Mouse (Mus musculus) stomach, embryonic 14.5 days (tissue): ENCODE measurements at regions not wholly inside any gene's neighbourhood (a gene's known extent, or its start where the extent isn't known, plus 50 kb on each side); places are given as distances from the start of the nearest gene placed in this dataset.

Source experiments
- ATAC-seq: fragments of 200-750 bp; cut with Nextera tagmentation; 2 replicates; pipeline ENCODE4 v1.8.0; 2017; ENCODE audit warnings: low read depth, moderate TSS enrichment; ENCODE audit not compliant: insufficient number of reproducible peaks, insufficient read depth, low FRiP score
- H3K27ac ChIP-seq: fragments of 300-500 bp; sonication (generic); 2 replicates; pipeline ENCODE4 v1.5.1; 2014; ENCODE audit warnings: mild to moderate bottlenecking, low read length, moderate library complexity, mixed read lengths
- H3K27me3 ChIP-seq: fragments of 300-500 bp; sonication (generic); 2 replicates; pipeline ENCODE4 v1.6.1; 2014; ENCODE audit warnings: low read length, control low read depth, mixed read lengths; ENCODE audit not compliant: control insufficient read depth, insufficient read depth
- H3K36me3 ChIP-seq: fragments of 300-500 bp; sonication (generic); 2 replicates; pipeline ENCODE4 v1.6.1; 2014; ENCODE audit warnings: mild to moderate bottlenecking, control low read depth, low read length, moderate library complexity, mixed read lengths; ENCODE audit not compliant: control insufficient read depth, insufficient read depth
- H3K4me1 ChIP-seq: fragments of 300-500 bp; sonication (generic); 2 replicates; pipeline ENCODE4 v1.6.1; 2014; ENCODE audit warnings: low read length, control low read depth, mixed read lengths; ENCODE audit not compliant: control insufficient read depth, insufficient read depth
- H3K4me2 ChIP-seq: fragments of 300-500 bp; sonication (generic); replicated peaks from 2 replicates; pipeline ENCODE4 v1.6.1; 2014; ENCODE audit warnings: low read depth, low read length, control low read depth
- H3K4me3 ChIP-seq: fragments of 300-500 bp; sonication (generic); 2 replicates; pipeline ENCODE4 v1.5.1; 2014; ENCODE audit warnings: low read depth, low read length, control low read depth
- H3K9ac ChIP-seq: fragments of 300-500 bp; sonication (generic); replicated peaks from 2 replicates; pipeline ENCODE4 v1.6.1; 2014; ENCODE audit warnings: low read depth, mild to moderate bottlenecking, control low read depth, low read length, moderate library complexity, mixed read lengths
- H3K9me3 ChIP-seq: fragments of 300-500 bp; sonication (generic); 2 replicates; pipeline ENCODE4 v1.6.1; 2016; ENCODE audit warnings: low read depth, low read length, control low read depth; ENCODE audit not compliant: control insufficient read depth
- WGBS: fragments of 180-500 bp; shearing (Covaris S2); extraction: QIAGEN DNeasy Blood & Tissue Kit; methylation state at CpG from one replicate; pipeline ENCODE4 v1.1.7; 2014; 5-methylcytosine and 5-hydroxymethylcytosine counted together

DNA sequence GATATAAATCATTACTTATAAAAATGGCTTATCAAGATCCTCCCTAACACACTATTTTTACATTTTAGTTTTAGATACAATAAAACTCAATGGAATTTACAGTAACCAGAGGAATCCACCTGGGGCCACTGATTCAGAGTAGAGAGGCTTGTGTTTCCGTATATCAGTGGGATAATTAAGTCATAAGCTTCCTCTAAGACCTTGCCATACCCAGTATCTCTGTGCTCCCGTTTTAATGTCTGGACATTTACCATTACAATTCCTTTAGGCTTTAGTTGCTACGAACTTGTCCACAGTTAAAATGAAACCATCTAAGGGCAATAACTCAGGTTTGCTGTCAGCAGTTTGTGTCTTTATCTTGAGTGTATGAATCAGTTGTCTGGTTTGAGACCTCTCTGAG, 127.9 kb downstream of the Mreg start:
- Histone ChIP-seq H3K4me3 (no peak overlapping the region), H3K9ac (no peak overlapping the region), H3K36me3 (no peaks in the 10 kb centered on the region), H3K4me2 (no peak overlapping the region), H3K27ac (no peak overlapping the region), H3K9me3 (no peaks in the 10 kb centered on the region), H3K4me1 (no peaks in the 10 kb centered on the region), H3K27me3 (no peaks in the 10 kb centered on the region)
- no peak for ATAC-seq
- 63% methylated on average over 3 of the region's 3 CpGs for WGBS

DNA sequence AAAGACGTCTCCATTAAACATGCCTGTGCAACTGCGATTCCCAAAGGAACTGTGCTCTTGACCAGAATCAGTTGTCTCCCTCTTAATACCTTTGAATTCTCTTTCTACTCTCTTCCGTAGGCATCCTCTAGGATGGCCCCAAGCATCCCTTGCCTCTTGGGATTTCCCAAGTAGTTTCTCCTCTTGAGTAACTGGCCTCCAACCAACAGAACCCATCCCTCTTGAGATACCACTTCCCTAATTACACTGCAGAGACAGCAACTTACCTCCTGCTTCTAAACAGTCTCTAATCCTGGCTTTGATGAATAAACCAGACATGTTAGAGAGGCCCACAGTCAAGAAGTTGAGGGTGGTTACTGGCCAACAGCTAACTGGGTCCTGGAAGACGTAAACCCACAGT, 129.7 kb downstream of the Mreg start:
- no peaks in the 10 kb centered on the region for H3K36me3 ChIP-seq
- no peaks in the 10 kb centered on the region for H3K9me3 ChIP-seq
- H3K4me2 ChIP-seq, result no peak overlapping the region
- H3K27ac ChIP-seq, result no peak overlapping the region
- no peak overlapping the region for H3K4me3 ChIP-seq
- WGBS, result 83% methylated on average over 4 of the region's 4 CpGs
- H3K4me1 ChIP-seq, result no peaks in the 10 kb centered on the region
- no peaks in the 10 kb centered on the region for H3K27me3 ChIP-seq
- H3K9ac ChIP-seq, result no peak overlapping the region
- no peak for ATAC-seq

DNA sequence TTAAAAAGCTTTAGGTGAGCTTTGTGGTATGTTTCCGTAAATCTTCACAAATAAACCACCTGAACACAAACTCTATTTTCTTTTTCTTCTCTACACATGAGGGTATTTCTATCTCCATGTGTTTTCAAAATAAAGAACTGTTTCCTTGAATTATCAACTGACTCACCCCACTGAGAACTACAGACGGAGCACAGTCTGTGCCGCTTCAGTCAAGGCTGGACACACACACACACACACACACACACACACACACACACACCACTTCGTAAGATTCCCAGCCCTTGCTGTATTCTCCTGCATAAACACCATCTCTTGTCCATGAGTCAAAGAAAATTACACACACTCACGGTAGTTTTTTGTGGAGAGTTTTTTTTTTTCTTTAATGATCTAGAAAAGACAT, 130.3 kb downstream of the Mreg start:
- Histone ChIP-seq H3K27me3 (no peaks in the 10 kb centered on the region), H3K4me3 (no peak overlapping the region), H3K27ac (no peak overlapping the region), H3K4me2 (no peak overlapping the region), H3K36me3 (no peaks in the 10 kb centered on the region), H3K9me3 (no peaks in the 10 kb centered on the region), H3K9ac (no peak overlapping the region), H3K4me1 (no peaks in the 10 kb centered on the region)
- 74% methylated on average over 5 of the region's 5 CpGs for WGBS
- ATAC-seq, result no peak

DNA sequence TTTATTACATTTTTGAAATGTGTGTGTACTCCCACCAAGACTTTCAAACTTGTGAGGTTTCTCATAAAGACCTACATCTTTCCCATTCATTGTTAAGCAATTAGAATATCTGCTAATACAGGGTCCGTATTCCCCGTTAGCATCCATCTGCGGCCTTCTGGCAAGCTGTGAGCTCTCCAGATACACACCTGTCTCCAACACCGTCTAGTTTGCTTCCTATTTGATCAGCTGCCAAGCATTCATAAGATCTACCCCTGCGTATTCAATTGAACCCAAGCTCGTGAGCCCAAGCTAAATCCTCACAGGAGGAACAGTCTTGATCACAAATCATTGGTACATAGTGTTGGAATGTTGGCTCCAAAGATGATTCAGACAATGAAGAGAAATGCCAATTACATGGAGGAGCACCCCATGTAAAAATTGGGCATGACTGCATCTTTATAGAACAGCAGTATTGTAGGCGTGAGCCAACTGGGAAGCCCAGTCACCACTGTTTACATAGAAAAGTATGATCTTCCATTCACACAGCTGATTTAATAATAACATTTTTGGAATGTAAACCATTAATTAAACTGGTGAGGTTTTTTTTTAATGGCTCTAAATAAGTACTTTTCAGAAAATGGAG, 133.1 kb downstream of the Mreg start:
- H3K4me3 ChIP-seq, result no peak overlapping the region
- H3K9me3 ChIP-seq, result no peaks in the 10 kb centered on the region
- 58% methylated on average over 7 of the region's 7 CpGs for WGBS
- ATAC-seq, result no peak
- H3K4me2 ChIP-seq, result no peak overlapping the region
- H3K9ac ChIP-seq, result no peak overlapping the region
- H3K27ac ChIP-seq, result no peak overlapping the region
- no peaks in the 10 kb centered on the region for H3K36me3 ChIP-seq
- no peaks in the 10 kb centered on the region for H3K4me1 ChIP-seq
- H3K27me3 ChIP-seq, result no peaks in the 10 kb centered on the region

DNA sequence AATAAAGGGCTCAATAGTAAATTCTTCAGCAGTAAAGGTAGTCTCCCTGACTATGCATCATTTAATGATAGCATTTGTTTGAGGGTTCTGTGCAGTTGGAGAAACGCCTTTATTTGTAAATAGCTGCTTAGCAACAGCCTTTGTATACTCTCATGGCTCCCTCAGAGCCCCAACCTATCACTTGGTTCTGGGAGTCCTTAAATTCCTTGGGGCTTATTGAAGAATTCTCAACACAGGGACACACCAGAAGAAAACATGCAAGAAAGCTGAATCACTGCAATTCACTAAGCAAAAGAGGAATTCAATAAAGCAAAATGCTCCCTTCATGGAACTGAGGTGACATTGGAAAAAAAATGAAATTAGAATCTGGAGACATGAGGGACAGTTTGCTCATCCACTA, 135.8 kb downstream of the Mreg start:
- no peaks in the 10 kb centered on the region for H3K4me1 ChIP-seq
- 28% methylated on average over 1 of the region's 1 CpGs for WGBS
- no peak overlapping the region for H3K27ac ChIP-seq
- H3K27me3 ChIP-seq, result no peaks in the 10 kb centered on the region
- H3K9ac ChIP-seq, result no peak overlapping the region
- no peak overlapping the region for H3K4me3 ChIP-seq
- H3K36me3 ChIP-seq, result no peaks in the 10 kb centered on the region
- no peak overlapping the region for H3K4me2 ChIP-seq
- no peaks in the 10 kb centered on the region for H3K9me3 ChIP-seq
- ATAC-seq, result no peak

DNA sequence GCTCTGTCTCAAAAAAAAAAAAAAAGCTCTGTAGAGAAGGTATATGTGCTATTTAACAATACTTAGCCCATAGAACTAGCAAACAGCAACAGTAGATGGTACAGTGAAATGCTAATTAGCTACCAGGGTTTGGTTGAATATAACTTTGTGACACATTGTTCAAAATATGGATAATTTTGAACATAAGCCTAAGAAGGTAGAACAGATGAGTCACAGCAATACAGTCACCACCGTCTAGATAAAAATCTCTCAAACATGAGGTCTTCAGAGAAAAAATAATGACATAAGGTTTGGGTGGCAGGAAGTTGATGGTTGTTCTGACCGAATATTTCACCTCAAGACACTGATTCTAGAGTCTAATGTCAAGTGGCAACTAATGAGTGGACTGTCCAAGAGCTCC, 136.6 kb downstream of the Mreg start:
- H3K4me2 ChIP-seq, result no peak overlapping the region
- H3K4me1 ChIP-seq, result no peaks in the 10 kb centered on the region
- no peaks in the 10 kb centered on the region for H3K27me3 ChIP-seq
- H3K27ac ChIP-seq, result no peak overlapping the region
- ATAC-seq, result no peak
- no peak overlapping the region for H3K9ac ChIP-seq
- 83% methylated on average over 2 of the region's 2 CpGs for WGBS
- no peaks in the 10 kb centered on the region for H3K36me3 ChIP-seq
- no peaks in the 10 kb centered on the region for H3K9me3 ChIP-seq
- no peak overlapping the region for H3K4me3 ChIP-seq

DNA sequence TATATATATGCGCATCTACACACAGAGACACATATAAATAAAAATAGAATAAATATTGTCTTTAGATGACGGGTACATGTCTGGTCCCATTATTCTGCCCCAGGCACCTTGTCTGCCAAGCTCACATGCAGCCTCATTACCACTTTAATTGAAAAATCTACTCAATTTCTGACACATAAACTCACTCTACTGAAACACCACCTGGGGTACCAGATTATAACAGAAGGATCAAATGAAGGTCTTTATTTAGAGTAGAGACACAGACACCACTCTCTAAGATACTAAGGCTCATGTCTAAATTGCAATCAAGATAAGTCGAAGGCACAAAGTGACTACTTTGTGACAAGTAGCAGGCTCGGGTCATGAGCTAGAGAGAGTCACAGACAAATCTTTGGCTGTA, 138.9 kb downstream of the Mreg start:
- Histone ChIP-seq H3K27me3 (no peaks in the 10 kb centered on the region), H3K9ac (no peak overlapping the region), H3K4me1 (no peaks in the 10 kb centered on the region), H3K4me3 (no peak overlapping the region), H3K27ac (no peak overlapping the region), H3K9me3 (no peaks in the 10 kb centered on the region), H3K36me3 (no peaks in the 10 kb centered on the region), H3K4me2 (no peak overlapping the region)
- WGBS, result 77% methylated on average over 4 of the region's 4 CpGs
- ATAC-seq, result no peak

DNA sequence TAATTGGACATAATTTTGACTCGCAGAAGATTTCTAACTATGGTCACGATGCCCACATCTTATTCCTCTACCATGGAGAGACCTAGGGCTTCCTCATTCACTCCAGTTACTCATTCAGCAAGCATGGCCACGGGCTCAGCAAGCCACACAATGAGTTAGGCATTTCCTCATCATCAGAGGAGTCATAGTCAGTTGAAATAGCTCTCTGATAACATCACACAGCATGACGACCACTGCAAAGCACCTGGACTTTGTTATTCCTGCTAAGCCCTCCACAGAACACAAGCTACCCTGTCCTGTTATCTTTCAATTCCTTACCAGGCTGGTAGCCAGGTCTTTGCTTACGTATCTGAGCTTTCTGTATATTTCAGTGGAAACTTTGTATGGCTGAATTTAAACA, 141.6 kb downstream of the Mreg start:
- no peak overlapping the region for H3K4me3 ChIP-seq
- no peaks in the 10 kb centered on the region for H3K4me1 ChIP-seq
- no peak overlapping the region for H3K4me2 ChIP-seq
- ATAC-seq, result peak; percentile 46; the same call in 1 of the 2 replicates
- H3K9me3 ChIP-seq, result no peaks in the 10 kb centered on the region
- 49% methylated on average over 5 of the region's 5 CpGs for WGBS
- H3K36me3 ChIP-seq, result no peaks in the 10 kb centered on the region
- no peak overlapping the region for H3K27ac ChIP-seq
- no peaks in the 10 kb centered on the region for H3K27me3 ChIP-seq
- no peak overlapping the region for H3K9ac ChIP-seq

DNA sequence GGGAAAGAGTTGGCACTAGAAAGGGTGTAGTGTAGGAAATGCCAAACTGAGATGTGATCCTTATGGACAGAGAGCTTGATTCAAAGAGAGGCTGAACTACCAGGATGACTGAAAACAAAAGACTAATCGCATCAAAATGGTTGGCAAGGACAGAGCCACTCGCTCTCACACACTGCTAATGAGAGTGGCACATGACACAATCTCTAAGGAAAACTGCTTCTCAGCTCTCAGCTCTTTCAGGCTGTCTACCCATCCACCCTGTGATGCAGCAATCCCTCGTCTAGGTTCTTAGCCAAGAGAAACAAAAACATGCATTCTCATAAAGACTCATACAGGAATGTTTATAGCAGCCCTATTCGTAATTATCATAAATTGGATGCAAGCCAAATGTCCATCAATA, 143.1 kb downstream of the Mreg start:
- 72% methylated on average over 4 of the region's 4 CpGs for WGBS
- Histone ChIP-seq H3K4me2 (no peak overlapping the region), H3K27me3 (no peaks in the 10 kb centered on the region), H3K27ac (no peak overlapping the region), H3K9me3 (no peaks in the 10 kb centered on the region), H3K36me3 (no peaks in the 10 kb centered on the region), H3K9ac (no peak overlapping the region), H3K4me1 (peaks cover 7% of the 10 kb centered on the region), H3K4me3 (no peak overlapping the region)
- ATAC-seq, result no peak
